Mouse (Mus musculus) inflammation-experienced regulatory T-cells, adult 6 months (primary cell): ENCODE measurements around the gene Tacr1. TPM values are rescaled to one million over a fixed set of nuclear protein-coding genes. Genes with fewer than 3 reads are reported as not detected.

ENCODE experiments used
- ATAC-seq: one replicate; pipeline ENCODE4 v1.8.0; 2017
- polyA plus RNA-seq, 3 experiments: library from polyadenylated mRNA; unstranded; fragments of 100-300 nt; shearing (Covaris generic); gene quantifications; one replicate each; pipeline ENCODE4 v1.2.1; 2017

Gene Tacr1
- polyA plus RNA-seq, 3 experiments from 2014 or later, result not detected

- ATAC-seq, result no peak
These were observed 123.2 kb downstream of the Tacr1 start for GRCm38 (mm10) chr6:82525107-82525867.

- ATAC-seq, result no peak
These were observed 126.5 kb downstream of the Tacr1 start for GRCm38 (mm10) chr6:82528631-82529030.

- ATAC-seq, result no peak
These were observed 134.5 kb downstream of the Tacr1 start for GRCm38 (mm10) chr6:82536641-82537040.

- no peak for ATAC-seq
These were observed 147.1 kb downstream of the Tacr1 start for GRCm38 (mm10) chr6:82549270-82549669.

- no peak for ATAC-seq
These were observed 173.3 kb downstream of the Tacr1 start for GRCm38 (mm10) chr6:82575445-82575844.

GRCm38 (mm10) chr6:82585396-82585795, 183.3 kb downstream of the Tacr1 start:
- no peak for ATAC-seq

GRCm38 (mm10) chr6:82589387-82589786, 187.3 kb downstream of the Tacr1 start:
- ATAC-seq, result no peak

- ATAC-seq, result no peak
These were observed 193.4 kb downstream of the Tacr1 start for GRCm38 (mm10) chr6:82595461-82596090.

- no peak for ATAC-seq
These were observed 201.1 kb downstream of the Tacr1 start for GRCm38 (mm10) chr6:82603228-82603627.

- no peak for ATAC-seq
These were observed 201.5 kb downstream of the Tacr1 start for GRCm38 (mm10) chr6:82603665-82604064.

GRCm38 (mm10) chr6:82604791-82605190, 202.7 kb downstream of the Tacr1 start:
- no peak for ATAC-seq

GRCm38 (mm10) chr6:82608756-82609155, 206.6 kb downstream of the Tacr1 start:
- no peak for ATAC-seq

- ATAC-seq, result no peak
These were observed 207.3 kb downstream of the Tacr1 start for GRCm38 (mm10) chr6:82609339-82609926.
